Mouse (Mus musculus) ES-Bruce4 (cell line): ENCODE data around the gene Slc16a7. TPM values are rescaled to one million over a fixed set of nuclear protein-coding genes. Genes with fewer than 3 reads are reported as not detected.

Source experiments
- H3K27ac ChIP-seq: 2 replicates; pipeline ENCODE4 v1.5.1; 2012; ENCODE audit warnings: low read length, inconsistent platforms; ENCODE audit not compliant: insufficient read depth
- H3K27me3 ChIP-seq: 2 replicates; pipeline ENCODE4 v1.6.1; 2012; ENCODE audit warnings: mild to moderate bottlenecking, low read length, inconsistent platforms; ENCODE audit not compliant: control insufficient read depth, poor library complexity, insufficient read depth, severe bottlenecking
- H3K36me3 ChIP-seq: 2 replicates; pipeline ENCODE4 v1.6.1; 2012; ENCODE audit warnings: inconsistent platforms, mild to moderate bottlenecking, low read length, moderate library complexity; ENCODE audit not compliant: control insufficient read depth, poor library complexity, insufficient read depth, severe bottlenecking
- H3K4me1 ChIP-seq: one replicate; pipeline ENCODE4 v1.8.1; 2011; ENCODE audit warnings: low read length; ENCODE audit not compliant: control insufficient read depth, insufficient read depth
- H3K4me3 ChIP-seq: 2 replicates; pipeline ENCODE4 v1.5.1; 2011; ENCODE audit warnings: low read depth, mild to moderate bottlenecking, low read length
- H3K9ac ChIP-seq: 2 replicates; pipeline ENCODE4 v1.6.1; 2012; ENCODE audit warnings: low read depth, mild to moderate bottlenecking, inconsistent platforms; ENCODE audit not compliant: poor library complexity, severe bottlenecking
- H3K9me3 ChIP-seq: replicated peaks from 2 replicates; pipeline ENCODE4 v1.6.1; 2012; ENCODE audit warnings: mild to moderate bottlenecking, low read length, inconsistent platforms; ENCODE audit not compliant: control insufficient read depth, poor library complexity, insufficient read depth, severe bottlenecking
- CTCF ChIP-seq: IDR thresholded peaks from one replicate; pipeline ENCODE4 v1.8.1; 2011; ENCODE audit warnings: low read depth, low read length
- EP300 ChIP-seq: IDR thresholded peaks from 2 replicates; pipeline ENCODE4 v1.6.1; 2011; ENCODE audit warnings: low read depth, low read length; ENCODE audit not compliant: insufficient read depth
- POLR2A ChIP-seq: IDR thresholded peaks from one replicate; pipeline ENCODE4 v1.8.1; 2011; ENCODE audit warnings: low read length; ENCODE audit not compliant: insufficient read depth
- polyA plus RNA-seq: library from polyadenylated mRNA; stranded (reverse); fragments of >200 nt; gene quantifications from 2 replicates; pipeline ENCODE4 v1.2.4, GENCODE M21; 2011; ENCODE audit warnings: low read depth; ENCODE audit not compliant: missing spikeins, insufficient read depth, insufficient read length

The Slc16a7 gene
- polyA plus RNA-seq, 1 experiment, result 0.21 TPM

GRCm38 (mm10) chr10:125348171-125348570 is 41.1 kb downstream of the Slc16a7 start:
- Histone ChIP-seq H3K4me1 (no peaks in the 10 kb centered on the region), H3K27ac (no peak overlapping the region), H3K4me3 (no peak overlapping the region), H3K36me3 (no peaks in the 10 kb centered on the region), H3K9ac (no peak overlapping the region), H3K27me3 (no peaks in the 10 kb centered on the region), H3K9me3 (no peaks in the 10 kb centered on the region)
- no peak for TF ChIP-seq CTCF
- no peak for TF ChIP-seq POLR2A
- TF ChIP-seq EP300, result no peak

GRCm38 (mm10) chr10:125347149-125347548 is 42.1 kb downstream of the Slc16a7 start:
- no peaks in the 10 kb centered on the region for H3K4me1 ChIP-seq
- no peaks in the 10 kb centered on the region for H3K36me3 ChIP-seq
- no peak overlapping the region for H3K9ac ChIP-seq
- H3K9me3 ChIP-seq, result no peaks in the 10 kb centered on the region
- no peaks in the 10 kb centered on the region for H3K27me3 ChIP-seq
- no peak overlapping the region for H3K27ac ChIP-seq
- TF ChIP-seq EP300 (no peak), POLR2A (no peak), CTCF (no peak)
- no peak overlapping the region for H3K4me3 ChIP-seq

- no peak overlapping the region for H3K9ac ChIP-seq
- no peak overlapping the region for H3K4me3 ChIP-seq
- no peaks in the 10 kb centered on the region for H3K4me1 ChIP-seq
- H3K9me3 ChIP-seq, result no peaks in the 10 kb centered on the region
- H3K27ac ChIP-seq, result no peak overlapping the region
- H3K36me3 ChIP-seq, result no peaks in the 10 kb centered on the region
- TF ChIP-seq CTCF (no peak), EP300 (no peak), POLR2A (no peak)
- no peaks in the 10 kb centered on the region for H3K27me3 ChIP-seq
Observed at GRCm38 (mm10) chr10:125346364-125346763, 42.9 kb downstream of the Slc16a7 start.

- no peak overlapping the region for H3K27ac ChIP-seq
- TF ChIP-seq CTCF (no peak), EP300 (no peak), POLR2A (no peak)
- H3K27me3 ChIP-seq, result no peaks in the 10 kb centered on the region
Observed at GRCm38 (mm10) chr10:125345583-125345982, 43.7 kb downstream of the Slc16a7 start.

GRCm38 (mm10) chr10:125342204-125342603 is 47.1 kb downstream of the Slc16a7 start:
- Histone ChIP-seq H3K27ac (no peak overlapping the region), H3K27me3 (no peaks in the 10 kb centered on the region), H3K4me1 (no peaks in the 10 kb centered on the region), H3K4me3 (no peak overlapping the region), H3K9ac (no peak overlapping the region), H3K9me3 (no peaks in the 10 kb centered on the region), H3K36me3 (no peaks in the 10 kb centered on the region)
- no peak for TF ChIP-seq POLR2A
- no peak for TF ChIP-seq CTCF
- TF ChIP-seq EP300, result no peak

More at GRCm38 (mm10) chr10:125345583-125345982, 43.7 kb downstream of the Slc16a7 start:
- Histone ChIP-seq H3K36me3 (no peaks in the 10 kb centered on the region), H3K4me1 (no peaks in the 10 kb centered on the region), H3K9ac (no peak overlapping the region), H3K4me3 (no peak overlapping the region), H3K9me3 (no peaks in the 10 kb centered on the region)

GRCm38 (mm10) chr10:125333799-125334198 is 55.5 kb downstream of the Slc16a7 start:
- no peak overlapping the region for H3K4me3 ChIP-seq
- H3K36me3 ChIP-seq, result no peaks in the 10 kb centered on the region
- H3K27me3 ChIP-seq, result no peaks in the 10 kb centered on the region
- no peak overlapping the region for H3K27ac ChIP-seq
- no peak overlapping the region for H3K9ac ChIP-seq
- H3K9me3 ChIP-seq, result no peaks in the 10 kb centered on the region
- no peaks in the 10 kb centered on the region for H3K4me1 ChIP-seq
- TF ChIP-seq CTCF (no peak), POLR2A (no peak), EP300 (no peak)
